ENCODE assay signal across 14 mouse cellular contexts in the genomic region with DNA sequence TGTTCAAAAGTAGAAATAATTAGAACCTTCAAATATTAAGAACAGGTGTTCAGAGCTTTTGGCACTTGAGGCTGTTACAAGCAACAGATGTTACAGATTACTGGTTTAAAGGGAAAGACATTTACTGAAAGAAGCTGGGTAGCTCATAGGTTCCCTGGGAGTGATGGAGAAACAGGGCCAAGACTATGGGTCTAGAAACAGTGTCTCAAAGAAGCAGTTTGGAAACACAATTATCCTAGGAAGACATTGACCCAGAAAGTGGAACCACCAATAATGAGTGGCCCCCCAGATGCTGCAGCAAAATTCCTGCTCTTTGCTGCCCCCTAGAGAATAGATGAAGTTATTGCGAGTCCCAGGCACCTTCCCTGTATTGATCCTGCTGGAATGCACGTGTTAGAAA. TPM values are rescaled to one million over a fixed set of nuclear protein-coding genes. Genes with fewer than 3 reads are reported as not detected.
A peak's percentile ranks its signal among the peaks of the same experiment; 100 is the strongest.
DNase-seq lines count a peak whose midpoint lies in the region; ATAC-seq lines count a peak whose summit lies in the region.
"Had no signal": no experiment of that assay in that cellular context is flagged by ENCODE, and none has a peak within 500 bp of the region (broad histone marks: within the 10 kb centered on the region; RNA-seq: fewer than 3 reads in every experiment).

No protein-coding gene starts in this region.

- H3K9me3 ChIP-seq in embryonic facial prominence, embryonic 14.5 days (ENCODE audit: control insufficient read depth, low read length): no peaks in the 10 kb centered on the region
- H3K9me3 ChIP-seq: limb, embryonic 15.5 days; midbrain, embryonic 15.5 days had no signal

- H3K27ac ChIP-seq in embryonic facial prominence, embryonic 14.5 days (replicated peaks; ENCODE audit: low read depth, low read length): no peak overlapping the region
- H3K27ac ChIP-seq: heart, embryonic 13.5 days; limb, embryonic 15.5 days; midbrain, embryonic 15.5 days had no signal

- H3K4me2 ChIP-seq in embryonic facial prominence, embryonic 14.5 days (ENCODE audit: low read depth, low read length): no peak overlapping the region
- H3K4me2 ChIP-seq: heart, embryonic 13.5 days; limb, embryonic 15.5 days; midbrain, embryonic 15.5 days had no signal

- ATAC-seq in embryonic facial prominence, embryonic 14.5 days (ENCODE audit: low read depth): no peak
- no peak for ATAC-seq in erythroid progenitor cell, adult 5-6 weeks (replicated peaks; ENCODE audit: low FRiP score, poor library complexity, severe bottlenecking)
- ATAC-seq: midbrain, embryonic 15.5 days had no signal

- no peaks in the 10 kb centered on the region for H3K4me1 ChIP-seq in embryonic facial prominence, embryonic 14.5 days (ENCODE audit: control insufficient read depth, insufficient read depth, low read length)
- H3K4me1 ChIP-seq: heart, embryonic 13.5 days; midbrain, embryonic 15.5 days had no signal

- H3K9ac ChIP-seq in embryonic facial prominence, embryonic 14.5 days (ENCODE audit: low read depth, low read length): no peak overlapping the region
- H3K9ac ChIP-seq: heart, embryonic 13.5 days; limb, embryonic 15.5 days; midbrain, embryonic 15.5 days had no signal

- no peaks in the 10 kb centered on the region for H3K36me3 ChIP-seq in embryonic facial prominence, embryonic 14.5 days (ENCODE audit: control insufficient read depth, insufficient read depth, low read length)
- H3K36me3 ChIP-seq: heart, embryonic 13.5 days; limb, embryonic 15.5 days; midbrain, embryonic 15.5 days had no signal

- no peak overlapping the region for H3K4me3 ChIP-seq in embryonic facial prominence, embryonic 14.5 days (ENCODE audit: low read depth, low read length)
- H3K4me3 ChIP-seq: heart, embryonic 13.5 days; limb, embryonic 15.5 days; midbrain, embryonic 15.5 days had no signal

- DNase-seq in adrenal gland, adult 2 months: peak; percentile 3
- DNase-seq in adrenal gland, postnatal 25 days: no peak
- DNase-seq in kidney, adult 9 months: peak; percentile 12
- no peak for DNase-seq in kidney, postnatal 14 days
- DNase-seq in ES-CJ7 (ENCODE audit: low read depth, low spot score): peak; percentile 29
- peak; percentile 36 for DNase-seq in embryonic facial prominence, embryonic 14.5 days (ENCODE audit: low spot score)
- no peak for DNase-seq in yolk sac, embryonic 10.5 days (ENCODE audit: low spot score)
- DNase-seq: cerebellum, adult 9-10 months; kidney, postnatal 4 days had no signal

- H3K27me3 ChIP-seq in embryonic facial prominence, embryonic 14.5 days (replicated peaks; ENCODE audit: control insufficient read depth, insufficient read depth, low read length): no peaks in the 10 kb centered on the region
- H3K27me3 ChIP-seq: heart, embryonic 13.5 days; limb, embryonic 15.5 days; midbrain, embryonic 15.5 days had no signal

- WGBS in embryonic facial prominence, embryonic 14.5 days: 10% methylated on average over 2 of the region's 2 CpGs

RNA-seq across cellular contexts. Expression of a gene that starts 4.2 kb away (rescaled TPM):
- total RNA-seq in adrenal gland, adult 2 months (2021): not detected
- not detected in 2 replicates for polyA plus RNA-seq in adrenal gland, adult 2 months (2012; rRNA removed)
- not detected in 2 replicates for total RNA-seq in adrenal gland, postnatal 25 days (2021)
- polyA plus RNA-seq in embryonic facial prominence, embryonic 14.5 days (2014; fragmentation: Nextera tagmentation; extraction: Ambion mirVana): not detected in 2 replicates
- total RNA-seq in erythroid progenitor cell, adult 5-6 weeks (2015; ENCODE audit: low replicate concordance): not detected in 2 replicates
- not detected in 2 replicates for total RNA-seq in erythroid progenitor cell, adult 5-6 weeks (2017; ENCODE audit: low replicate concordance)
- polyA plus RNA-seq: frontal cortex, adult 2 months; heart, embryonic 13.5 days; limb, embryonic 15.5 days; midbrain, embryonic 15.5 days had no signal

Comparison
In these comparisons a context has a peak if more than half of its experiments do, and no peak if none do; other contexts are left out.
1. DNase-seq: peak in adrenal gland, adult 2 months (single experiment), kidney, adult 9 months (single experiment), ES-CJ7 (single experiment) and embryonic facial prominence, embryonic 14.5 days (single experiment); none in adrenal gland, postnatal 25 days (single experiment), kidney, postnatal 14 days (single experiment) and yolk sac, embryonic 10.5 days (single experiment).